Mouse (Mus musculus) C2C12 (cell line): ENCODE data around the gene Tmem198b. TPM values are rescaled to one million over a fixed set of nuclear protein-coding genes. Genes with fewer than 3 reads are reported as not detected.

Experiments used
- H3K27me3 ChIP-seq: one replicate; pipeline ENCODE4 v1.6.1; 2011; ENCODE audit not compliant: control insufficient read depth, insufficient read depth, insufficient read length
- H3K36me3 ChIP-seq: one replicate; pipeline ENCODE4 v1.6.1; 2011; ENCODE audit not compliant: control insufficient read depth, insufficient read depth
- H3K4me3 ChIP-seq: one replicate; pipeline ENCODE4 v1.5.1; 2011; ENCODE audit warnings: mild to moderate bottlenecking, control low read depth; ENCODE audit not compliant: poor library complexity, insufficient read depth, severe bottlenecking
- H3K79me2 ChIP-seq: one replicate; pipeline ENCODE4 v1.6.1; 2011; ENCODE audit not compliant: control insufficient read depth, insufficient read depth
- H3K79me3 ChIP-seq: one replicate; pipeline ENCODE4 v1.6.1; 2011; ENCODE audit warnings: low read depth, control low read depth
- H3ac ChIP-seq: one replicate; pipeline ENCODE3; 2011; ENCODE audit warnings: low read depth; ENCODE audit not compliant: control insufficient read depth, insufficient read length
- CEBPB ChIP-seq: IDR thresholded peaks from one replicate; pipeline ENCODE4 v1.6.1; 2011; ENCODE audit warnings: low read depth, mild to moderate bottlenecking, control low read depth, moderate library complexity
- CTCF ChIP-seq: IDR thresholded peaks from one replicate; pipeline ENCODE4 v1.5.1; 2011; ENCODE audit not compliant: control insufficient read depth, insufficient read depth, insufficient read length
- FOSL1 ChIP-seq: IDR thresholded peaks from one replicate; pipeline ENCODE4 v1.8.0; 2011; ENCODE audit warnings: mild to moderate bottlenecking, low read length; ENCODE audit not compliant: poor library complexity, insufficient read depth, severe bottlenecking
- MAX ChIP-seq: IDR thresholded peaks from one replicate; pipeline ENCODE4 v1.6.1; 2011; ENCODE audit warnings: mild to moderate bottlenecking, control low read depth
- MYOD1 ChIP-seq: IDR thresholded peaks from one replicate; pipeline ENCODE4 v1.6.1; 2011; ENCODE audit warnings: low read depth; ENCODE audit not compliant: control insufficient read depth, insufficient read length
- MYOG ChIP-seq: IDR thresholded peaks from one replicate; pipeline ENCODE4 v1.6.1; 2011; ENCODE audit not compliant: control insufficient read depth, insufficient read length; ENCODE audit errors: extremely low read depth
- USF1 ChIP-seq: IDR thresholded peaks from one replicate; pipeline ENCODE4 v1.6.1; 2011; ENCODE audit warnings: low read depth, mild to moderate bottlenecking, control low read depth, moderate library complexity
- polyA plus RNA-seq: library from polyadenylated mRNA; unstranded; fragments of >200 nt; fragmentation: generic; extraction: Trizol; gene quantifications from one replicate; pipeline ENCODE4 v1.2.1, GENCODE M21; 2012; ENCODE audit warnings: missing spikeins

The Tmem198b gene
- polyA plus RNA-seq, 1 experiment: 15.1 TPM

- peaks cover 37% of the 10 kb centered on the region for H3K36me3 ChIP-seq
- TF ChIP-seq USF1: no peak
- no peak for TF ChIP-seq MAX
- TF ChIP-seq CEBPB: no peak
- TF ChIP-seq MYOD1: no peak
- TF ChIP-seq CTCF: no peak
- TF ChIP-seq MYOG: no peak
- no peak for TF ChIP-seq FOSL1
- H3K79me3 ChIP-seq: peaks cover 44% of the 10 kb centered on the region
These were observed 1.9 kb upstream of the Tmem198b start for GRCm38 (mm10) chr10:128806086-128806485.

GRCm38 (mm10) chr10:128805092-128806000 lies 1.2 kb upstream of the Tmem198b start:
- Histone ChIP-seq H3ac (peak overlapping the region; percentile 89), H3K79me2 (peaks cover 68% of the 10 kb centered on the region), H3K79me3 (peaks cover 42% of the 10 kb centered on the region), H3K36me3 (peaks cover 42% of the 10 kb centered on the region), H3K4me3 (peak overlapping the region; percentile 86), H3K27me3 (no peaks in the 10 kb centered on the region)
- TF ChIP-seq MYOD1 (no peak), MAX (peak; percentile 59)

More at GRCm38 (mm10) chr10:128806086-128806485, 1.9 kb upstream of the Tmem198b start:
- H3K27me3 ChIP-seq: no peaks in the 10 kb centered on the region
- peaks cover 72% of the 10 kb centered on the region for H3K79me2 ChIP-seq
- peak overlapping the region; percentile 65 for H3ac ChIP-seq
- H3K4me3 ChIP-seq: peak overlapping the region; percentile 86

DNA sequence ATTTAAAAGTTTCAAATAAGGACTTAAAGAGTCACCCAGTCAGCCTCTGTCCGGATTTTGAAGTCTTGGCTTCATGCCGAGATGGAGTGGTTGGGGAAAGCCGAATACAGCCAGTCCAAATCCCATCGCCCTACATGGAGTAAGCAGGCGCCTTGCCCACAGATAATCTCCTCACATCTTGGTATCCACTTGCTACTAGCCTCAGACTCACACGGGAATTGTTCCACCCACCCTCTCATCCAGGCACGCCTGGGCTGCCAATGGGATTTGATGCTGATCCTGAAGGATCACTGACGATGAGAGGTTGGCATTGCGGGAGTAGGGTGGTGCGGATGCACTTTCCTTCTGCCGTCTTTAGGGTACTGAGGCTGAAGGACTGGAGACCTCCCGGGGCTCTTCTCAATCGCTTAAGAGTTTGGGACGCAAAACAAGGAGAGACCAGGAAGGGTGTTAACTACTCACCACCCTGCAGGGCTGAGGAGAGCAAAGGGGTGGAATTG lies 349 bp downstream of the Tmem198b start, which contains the start of gene Dnajc14:
Dnajc14 (plus strand) TSS at position 292 of the 500 bp plus-strand sequence.
- Histone ChIP-seq H3K36me3 (peaks cover 41% of the 10 kb centered on the region), H3ac (peak within 1 kb of the TSS; percentile 89), H3K4me3 (peak within 1 kb of the TSS; percentile 86), H3K79me2 (peaks cover 52% of the 10 kb centered on the region), H3K79me3 (peaks cover 34% of the 10 kb centered on the region), H3K27me3 (no peaks in the 10 kb centered on the region)
- TF ChIP-seq FOSL1 (no peak), MAX (peak; percentile 38)

DNA sequence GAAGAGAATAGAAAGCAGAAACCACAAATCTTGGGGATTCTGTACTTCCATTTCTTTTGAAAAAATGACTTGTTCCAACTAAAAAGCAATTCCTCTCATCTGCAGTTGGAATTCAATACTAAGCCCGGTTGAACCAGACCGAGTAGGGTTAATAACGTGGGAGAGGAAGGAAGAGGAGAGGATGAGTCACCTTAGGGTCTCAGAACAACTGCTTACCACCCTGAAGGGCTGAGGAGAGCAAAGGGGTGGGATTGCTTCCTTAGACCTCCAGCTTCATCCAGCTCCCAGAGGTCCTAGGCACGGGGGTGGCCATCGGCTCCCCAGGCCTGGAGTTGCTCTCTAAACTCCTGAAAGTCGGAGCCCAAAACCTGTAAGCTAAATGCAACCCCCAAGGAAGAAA lies 809 bp downstream of the Tmem198b start:
- peaks cover 48% of the 10 kb centered on the region for H3K79me2 ChIP-seq
- H3K4me3 ChIP-seq: peak overlapping the region; percentile 86
- peaks cover 29% of the 10 kb centered on the region for H3K79me3 ChIP-seq
- peaks cover 38% of the 10 kb centered on the region for H3K36me3 ChIP-seq
- H3K27me3 ChIP-seq: no peaks in the 10 kb centered on the region
- peak overlapping the region; percentile 62 for H3ac ChIP-seq
- TF ChIP-seq USF1: no peak
- TF ChIP-seq MYOD1: peak; percentile 11

GRCm38 (mm10) chr10:128802956-128803355 lies 1.2 kb downstream of the Tmem198b start:
- H3K4me3 ChIP-seq: peak overlapping the region; percentile 86
- no peak for TF ChIP-seq MAX
- no peak for TF ChIP-seq CTCF
- no peak for TF ChIP-seq USF1
- TF ChIP-seq CEBPB: no peak
- peaks cover 35% of the 10 kb centered on the region for H3K36me3 ChIP-seq
- peaks cover 26% of the 10 kb centered on the region for H3K79me3 ChIP-seq
- peaks cover 44% of the 10 kb centered on the region for H3K79me2 ChIP-seq
- H3ac ChIP-seq: peak overlapping the region; percentile 8
- H3K27me3 ChIP-seq: no peaks in the 10 kb centered on the region

DNA sequence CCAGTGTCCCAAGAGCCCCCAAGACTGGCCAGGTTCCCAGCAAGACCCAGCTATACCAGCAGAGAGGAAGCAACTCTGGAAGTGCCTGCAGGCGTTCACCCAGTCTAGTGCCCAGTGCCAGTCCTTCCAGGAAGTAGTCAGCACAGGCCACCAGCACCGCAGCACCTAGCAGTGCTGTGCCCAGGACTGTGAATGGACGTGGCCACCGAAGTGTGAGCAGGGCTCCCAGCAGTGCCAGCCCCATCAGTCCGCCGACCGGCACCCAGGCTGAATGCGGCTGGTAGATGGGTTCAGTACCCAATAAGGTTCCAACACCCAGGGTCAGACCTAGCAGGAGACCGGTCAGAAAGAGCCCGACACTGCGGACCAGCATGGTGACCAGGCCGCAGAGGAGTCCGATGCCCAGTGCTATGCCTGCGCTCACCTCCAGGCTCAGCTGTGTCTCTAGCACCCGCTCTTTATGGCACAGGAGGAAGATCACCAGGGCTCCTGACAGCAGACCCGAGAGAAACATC lies 2.1 kb downstream of the Tmem198b start:
- H3K4me3 ChIP-seq: no peak overlapping the region
- H3ac ChIP-seq: no peak overlapping the region
- H3K27me3 ChIP-seq: no peaks in the 10 kb centered on the region
- peaks cover 17% of the 10 kb centered on the region for H3K79me3 ChIP-seq
- H3K79me2 ChIP-seq: peaks cover 34% of the 10 kb centered on the region
- TF ChIP-seq FOSL1 (no peak), CTCF (no peak), MAX (no peak), CEBPB (no peak), MYOD1 (no peak), USF1 (no peak), MYOG (no peak)
- H3K36me3 ChIP-seq: peaks cover 26% of the 10 kb centered on the region
